ENCODE assay signal across 20 mouse cellular contexts in genomic region chr1:90454263-90454662, GRCm38 (mm10).
DNase-seq lines count a peak whose midpoint lies in the region; ATAC-seq and TF ChIP-seq lines count a peak whose summit lies in the region.
"Had no signal": no experiment of that assay in that cellular context is flagged by ENCODE, and none has a peak within 500 bp of the region (broad histone marks: within the 10 kb centered on the region; RNA-seq: fewer than 3 reads in every experiment).

No protein-coding gene starts in this region.

- H3K79me2 ChIP-seq in C2C12 (ENCODE audit: control insufficient read depth, insufficient read depth) = no peaks in the 10 kb centered on the region

- no peak for DNase-seq in kidney, postnatal 4 days
- no peak for DNase-seq in embryonic facial prominence, embryonic 10.5 days (ENCODE audit: low spot score)
- no peak for DNase-seq in urinary bladder, postnatal 36 days (ENCODE audit: low spot score in 2 of 2)
- no peak for DNase-seq in right cerebral cortex, postnatal 25 days
- DNase-seq: adrenal gland, adult 8-10 months; cerebellum, adult 2 months; cerebellum, postnatal 10 days; embryo, embryonic 11 days; gastrocnemius, postnatal 14 days; heart, postnatal 10 days had no signal

- H3K79me3 ChIP-seq in C2C12 (ENCODE audit: low read depth) = no peaks in the 10 kb centered on the region

- 49% methylated on average over 7 of the region's 7 CpGs for WGBS in heart, embryonic 13.5 days
- 52% methylated on average over 7 of the region's 7 CpGs for WGBS in heart, embryonic 11.5 days (ENCODE audit: insufficient replicate concordance)
- WGBS in kidney, embryonic 16.5 days = 56% methylated on average over 7 of the region's 7 CpGs
- 72% methylated on average over 7 of the region's 7 CpGs for WGBS in embryonic facial prominence, embryonic 10.5 days

- H3K36me3 ChIP-seq in heart, embryonic 13.5 days = no peaks in the 10 kb centered on the region
- H3K36me3 ChIP-seq in heart, embryonic 11.5 days (ENCODE audit: control insufficient read depth, insufficient read depth, low read length) = no peaks in the 10 kb centered on the region
- H3K36me3 ChIP-seq in kidney, embryonic 16.5 days (ENCODE audit: insufficient read depth, low read length) = no peaks in the 10 kb centered on the region
- no peaks in the 10 kb centered on the region for H3K36me3 ChIP-seq in C2C12 (ENCODE audit: control insufficient read depth, insufficient read depth)
- no peaks in the 10 kb centered on the region for H3K36me3 ChIP-seq in embryonic facial prominence, embryonic 10.5 days (replicated peaks)
- H3K36me3 ChIP-seq: embryonic facial prominence, embryonic 13.5 days; G1E; hindbrain, embryonic 15.5 days had no signal

- TF ChIP-seq CTCF in C2C12 (IDR thresholded peaks at IDR 0.05; ENCODE audit: control insufficient read depth, insufficient read depth, insufficient read length) = no peak

- no peak for ATAC-seq in heart, embryonic 13.5 days (ENCODE audit: extremely low read depth, insufficient number of reproducible peaks, low FRiP score, low TSS enrichment)
- ATAC-seq in heart, embryonic 11.5 days (replicated peaks; ENCODE audit: insufficient number of reproducible peaks, low FRiP score, low TSS enrichment) = no peak
- no peak for ATAC-seq in kidney, embryonic 16.5 days (ENCODE audit: low FRiP score, low TSS enrichment)
- ATAC-seq: CD4-positive, CD25-positive, alpha-beta regulatory T cell, adult 4 months; forebrain, embryonic 16.5 days; intestine, embryonic 16.5 days had no signal

- no peaks in the 10 kb centered on the region for H3K9me3 ChIP-seq in heart, embryonic 13.5 days
- no peaks in the 10 kb centered on the region for H3K9me3 ChIP-seq in heart, embryonic 11.5 days (replicated peaks; ENCODE audit: control insufficient read depth, low read length)
- no peaks in the 10 kb centered on the region for H3K9me3 ChIP-seq in kidney, embryonic 16.5 days (ENCODE audit: low read length)
- H3K9me3 ChIP-seq in embryonic facial prominence, embryonic 10.5 days = no peaks in the 10 kb centered on the region
- H3K9me3 ChIP-seq: embryonic facial prominence, embryonic 13.5 days; hindbrain, embryonic 15.5 days had no signal

- peak overlapping the region; percentile 9; the same call in 1 of the 2 replicates for H3K9ac ChIP-seq in heart, embryonic 13.5 days
- no peak overlapping the region for H3K9ac ChIP-seq in heart, embryonic 11.5 days (ENCODE audit: low read depth, low read length)
- no peak overlapping the region for H3K9ac ChIP-seq in kidney, embryonic 16.5 days (replicated peaks; ENCODE audit: low read length)
- H3K9ac ChIP-seq: embryonic facial prominence, embryonic 13.5 days; hindbrain, embryonic 15.5 days had no signal

- no peak overlapping the region for H3K4me3 ChIP-seq in heart, embryonic 13.5 days
- H3K4me3 ChIP-seq in heart, embryonic 11.5 days (ENCODE audit: low read depth, low read length) = no peak overlapping the region
- no peak overlapping the region for H3K4me3 ChIP-seq in kidney, embryonic 16.5 days (ENCODE audit: low read length)
- H3K4me3 ChIP-seq in C2C12 (ENCODE audit: insufficient read depth, poor library complexity, severe bottlenecking) = no peak overlapping the region
- H3K4me3 ChIP-seq in embryonic facial prominence, embryonic 10.5 days = no peak overlapping the region
- H3K4me3 ChIP-seq: embryonic facial prominence, embryonic 13.5 days; hindbrain, embryonic 15.5 days had no signal

- H3K4me1 ChIP-seq in heart, embryonic 13.5 days = peaks cover 21% of the 10 kb centered on the region
- peaks cover 12% of the 10 kb centered on the region; the same call in 1 of the 2 replicates for H3K4me1 ChIP-seq in heart, embryonic 11.5 days (ENCODE audit: control insufficient read depth, insufficient read depth, low read length)
- H3K4me1 ChIP-seq in kidney, embryonic 16.5 days (ENCODE audit: insufficient read depth, low read length) = peaks cover 33% of the 10 kb centered on the region
- peaks cover 43% of the 10 kb centered on the region for H3K4me1 ChIP-seq in embryonic facial prominence, embryonic 10.5 days

- H3K27me3 ChIP-seq in heart, embryonic 13.5 days (replicated peaks) = no peaks in the 10 kb centered on the region
- H3K27me3 ChIP-seq in heart, embryonic 11.5 days (ENCODE audit: control insufficient read depth, insufficient read depth, low read length) = no peaks in the 10 kb centered on the region
- H3K27me3 ChIP-seq in kidney, embryonic 16.5 days (ENCODE audit: insufficient read depth, low read length) = no peaks in the 10 kb centered on the region
- H3K27me3 ChIP-seq in C2C12 (ENCODE audit: control insufficient read depth, insufficient read depth, insufficient read length) = no peaks in the 10 kb centered on the region
- H3K27me3 ChIP-seq in embryonic facial prominence, embryonic 10.5 days (replicated peaks; ENCODE audit: low read depth, poor library complexity, severe bottlenecking) = peaks cover 23% of the 10 kb centered on the region
- H3K27me3 ChIP-seq: embryonic facial prominence, embryonic 13.5 days; hindbrain, embryonic 15.5 days had no signal

- peak overlapping the region; percentile 56 for H3K27ac ChIP-seq in heart, embryonic 13.5 days (replicated peaks)
- no peak overlapping the region for H3K27ac ChIP-seq in heart, embryonic 11.5 days (ENCODE audit: low read depth, low read length)
- H3K27ac ChIP-seq in kidney, embryonic 16.5 days (ENCODE audit: low read length) = peak overlapping the region; percentile 3; the same call in 1 of the 2 replicates
- H3K27ac ChIP-seq in embryonic facial prominence, embryonic 10.5 days (replicated peaks) = peak overlapping the region; percentile 30; the same call in 1 of the 2 replicates
- H3K27ac ChIP-seq: hindbrain, embryonic 15.5 days had no signal

- no peak overlapping the region for H3ac ChIP-seq in C2C12 (ENCODE audit: control insufficient read depth, insufficient read length, low read depth)

- H3K4me2 ChIP-seq in heart, embryonic 13.5 days = no peak overlapping the region
- no peak overlapping the region for H3K4me2 ChIP-seq in heart, embryonic 11.5 days
- no peak overlapping the region for H3K4me2 ChIP-seq in kidney, embryonic 16.5 days (replicated peaks; ENCODE audit: low read depth, low read length)
- H3K4me2 ChIP-seq: embryonic facial prominence, embryonic 13.5 days; hindbrain, embryonic 15.5 days had no signal

TF ChIP-seq in C2C12, 6 proteins besides CTCF, POLR2A, EP300 and RAD21:
- TF ChIP-seq MYOD1 (IDR thresholded peaks at IDR 0.05; ENCODE audit: control insufficient read depth, insufficient read length, low read depth) (peak; percentile 46), MAX (IDR thresholded peaks at IDR 0.05) (no peak)
